Mouse (Mus musculus) heart, postnatal 14 days (tissue): ENCODE results near the gene Neurl1a. TPM values are rescaled to one million over a fixed set of nuclear protein-coding genes. Genes with fewer than 3 reads are reported as not detected.

Experiments
- microRNA-seq, 2 experiments: library from miRNA; unstranded; fragments of <30 nt; microRNA quantifications; one replicate each; pipeline ENCODE4 v1.2.0; 2021 to 2022
- total RNA-seq, 2 experiments: library from RNA; stranded (reverse); gene quantifications; 2 replicates each; pipeline ENCODE4 v1.2.3; 2021

The Neurl1a gene
- total RNA-seq, 2 experiments from 2014 or later, result 0.69 to 1.0 TPM

Small RNA genes within 50 kb of the gene (microRNA-seq; reads per million reads assigned to microRNA genes)
- gene Mir6995, result 0 to 1.1 reads per million in 2 experiments

Other genes with a start within 250 kb of the Neurl1a start
- gene Ina, start 164.1 kb upstream of the Neurl1a start, total RNA-seq, result not detected
- gene Nt5c2, start 163.7 kb upstream of the Neurl1a start, total RNA-seq, result 10 to 100 TPM; 64.9 to 75.1 TPM
- 1 to 10 TPM; 2.8 to 2.9 TPM for gene Pcgf6, start 127.9 kb upstream of the Neurl1a start, total RNA-seq
- 1 to 10 TPM; 3.6 to 3.8 TPM for gene Taf5, start 111.1 kb upstream of the Neurl1a start, total RNA-seq
- 1,000 to 10,000 TPM; 2,083 to 2,242 TPM for gene Usmg5, start 88.2 kb upstream of the Neurl1a start, total RNA-seq
- 10 to 100 TPM; 11.7 to 12.3 TPM for gene Pdcd11, start 88.1 kb upstream of the Neurl1a start, total RNA-seq
- gene Calhm2, start 40.5 kb upstream of the Neurl1a start, total RNA-seq, result 1 to 10 TPM; 4.1 to 5.2 TPM
- not detected for gene Calhm1, start 34.6 kb upstream of the Neurl1a start, total RNA-seq
- not detected for gene Calhm3, start 21.1 kb upstream of the Neurl1a start, total RNA-seq